Mouse (Mus musculus): ENCODE measurements at regions not wholly inside any gene's neighbourhood (a gene's known extent, or its start where the extent isn't known, plus 50 kb on each side); places are given as distances from the start of the nearest gene placed in this dataset.

GRCm38 (mm10) chr2:114454901-114455300 is 199.9 kb downstream of the Dph6 start:
- no peak overlapping the region for H3K9ac ChIP-seq (ENCODE audit: low read length)
- DNase-seq (ENCODE audit: low spot score), result no peak
- H3K4me3 ChIP-seq (ENCODE audit: low read depth, low read length), result no peak overlapping the region
- WGBS, result 78% methylated on average over 2 of the region's 2 CpGs
- no peaks in the 10 kb centered on the region for H3K36me3 ChIP-seq (ENCODE audit: control insufficient read depth, insufficient read depth, low read length)
- no peak overlapping the region for H3K27ac ChIP-seq (replicated peaks; ENCODE audit: low read depth, low read length)
- H3K9me3 ChIP-seq (ENCODE audit: control insufficient read depth, low read length), result no peaks in the 10 kb centered on the region
- no peak for ATAC-seq (ENCODE audit: insufficient number of reproducible peaks, low FRiP score, low TSS enrichment, low read depth)
- no peak overlapping the region for H3K4me2 ChIP-seq (ENCODE audit: low read depth, severe bottlenecking)
- H3K4me1 ChIP-seq (ENCODE audit: control insufficient read depth, insufficient read depth, low read length), result no peaks in the 10 kb centered on the region
- no peaks in the 10 kb centered on the region for H3K27me3 ChIP-seq (ENCODE audit: control insufficient read depth, insufficient read depth, low read length)

- no peak for DNase-seq (ENCODE audit: low spot score)
- Histone ChIP-seq H3K9ac (ENCODE audit: low read length) (no peak overlapping the region), H3K36me3 (ENCODE audit: control insufficient read depth, insufficient read depth, low read length) (no peaks in the 10 kb centered on the region), H3K27me3 (ENCODE audit: control insufficient read depth, insufficient read depth, low read length) (no peaks in the 10 kb centered on the region), H3K4me3 (ENCODE audit: low read depth, low read length) (no peak overlapping the region), H3K4me2 (ENCODE audit: low read depth, severe bottlenecking) (no peak overlapping the region), H3K4me1 (ENCODE audit: control insufficient read depth, insufficient read depth, low read length) (no peaks in the 10 kb centered on the region), H3K27ac (replicated peaks; ENCODE audit: low read depth, low read length) (no peak overlapping the region), H3K9me3 (ENCODE audit: control insufficient read depth, low read length) (no peaks in the 10 kb centered on the region)
- ATAC-seq (ENCODE audit: insufficient number of reproducible peaks, low FRiP score, low TSS enrichment, low read depth), result no peak
- 84% methylated on average over 1 of the region's 1 CpGs for WGBS
These were observed 204.6 kb downstream of the Dph6 start for GRCm38 (mm10) chr2:114450185-114450584.

- DNase-seq (ENCODE audit: low spot score) (no peak), ATAC-seq (ENCODE audit: insufficient number of reproducible peaks, low FRiP score, low TSS enrichment, low read depth) (no peak)
- Histone ChIP-seq H3K27me3 (ENCODE audit: control insufficient read depth, insufficient read depth, low read length) (no peaks in the 10 kb centered on the region), H3K4me3 (ENCODE audit: low read depth, low read length) (no peak overlapping the region), H3K9me3 (ENCODE audit: control insufficient read depth, low read length) (no peaks in the 10 kb centered on the region), H3K27ac (replicated peaks; ENCODE audit: low read depth, low read length) (no peak overlapping the region), H3K4me1 (ENCODE audit: control insufficient read depth, insufficient read depth, low read length) (no peaks in the 10 kb centered on the region), H3K4me2 (ENCODE audit: low read depth, severe bottlenecking) (no peak overlapping the region), H3K36me3 (ENCODE audit: control insufficient read depth, insufficient read depth, low read length) (no peaks in the 10 kb centered on the region), H3K9ac (ENCODE audit: low read length) (no peak overlapping the region)
- 43% methylated on average over 2 of the region's 2 CpGs for WGBS
These were observed 211.0 kb downstream of the Dph6 start for GRCm38 (mm10) chr2:114443801-114444200.

- Histone ChIP-seq H3K4me3 (ENCODE audit: low read depth, low read length) (no peak overlapping the region), H3K9ac (ENCODE audit: low read length) (no peak overlapping the region), H3K4me2 (ENCODE audit: low read depth, severe bottlenecking) (no peak overlapping the region), H3K36me3 (ENCODE audit: control insufficient read depth, insufficient read depth, low read length) (no peaks in the 10 kb centered on the region), H3K4me1 (ENCODE audit: control insufficient read depth, insufficient read depth, low read length) (no peaks in the 10 kb centered on the region), H3K27me3 (ENCODE audit: control insufficient read depth, insufficient read depth, low read length) (no peaks in the 10 kb centered on the region), H3K9me3 (ENCODE audit: control insufficient read depth, low read length) (no peaks in the 10 kb centered on the region), H3K27ac (replicated peaks; ENCODE audit: low read depth, low read length) (no peak overlapping the region)
- DNase-seq (ENCODE audit: low spot score) (no peak), ATAC-seq (ENCODE audit: insufficient number of reproducible peaks, low FRiP score, low TSS enrichment, low read depth) (no peak)
- WGBS, result 18% methylated on average over 6 of the region's 6 CpGs
These were observed 213.8 kb downstream of the Dph6 start for GRCm38 (mm10) chr2:114440943-114441342.

GRCm38 (mm10) chr2:114439668-114440067 is 215.1 kb downstream of the Dph6 start:
- no peak overlapping the region for H3K4me3 ChIP-seq (ENCODE audit: low read depth, low read length)
- H3K9me3 ChIP-seq (ENCODE audit: control insufficient read depth, low read length), result no peaks in the 10 kb centered on the region
- no peak for ATAC-seq (ENCODE audit: insufficient number of reproducible peaks, low FRiP score, low TSS enrichment, low read depth)
- DNase-seq (ENCODE audit: low spot score), result no peak
- no peaks in the 10 kb centered on the region for H3K36me3 ChIP-seq (ENCODE audit: control insufficient read depth, insufficient read depth, low read length)
- WGBS, result 54% methylated on average over 1 of the region's 1 CpGs
- no peaks in the 10 kb centered on the region for H3K4me1 ChIP-seq (ENCODE audit: control insufficient read depth, insufficient read depth, low read length)
- H3K27me3 ChIP-seq (ENCODE audit: control insufficient read depth, insufficient read depth, low read length), result no peaks in the 10 kb centered on the region
- H3K9ac ChIP-seq (ENCODE audit: low read length), result no peak overlapping the region
- H3K4me2 ChIP-seq (ENCODE audit: low read depth, severe bottlenecking), result no peak overlapping the region
- H3K27ac ChIP-seq (replicated peaks; ENCODE audit: low read depth, low read length), result no peak overlapping the region

GRCm38 (mm10) chr2:114438048-114438447 is 216.7 kb downstream of the Dph6 start:
- no peaks in the 10 kb centered on the region for H3K9me3 ChIP-seq (ENCODE audit: control insufficient read depth, low read length)
- ATAC-seq (ENCODE audit: insufficient number of reproducible peaks, low FRiP score, low TSS enrichment, low read depth) (no peak), DNase-seq (ENCODE audit: low spot score) (no peak)
- 6% methylated on average over 3 of the region's 3 CpGs for WGBS
- H3K9ac ChIP-seq (ENCODE audit: low read length), result no peak overlapping the region
- H3K4me3 ChIP-seq (ENCODE audit: low read depth, low read length), result no peak overlapping the region
- no peak overlapping the region for H3K27ac ChIP-seq (replicated peaks; ENCODE audit: low read depth, low read length)
- no peaks in the 10 kb centered on the region for H3K36me3 ChIP-seq (ENCODE audit: control insufficient read depth, insufficient read depth, low read length)
- H3K4me1 ChIP-seq (ENCODE audit: control insufficient read depth, insufficient read depth, low read length), result no peaks in the 10 kb centered on the region
- no peaks in the 10 kb centered on the region for H3K27me3 ChIP-seq (ENCODE audit: control insufficient read depth, insufficient read depth, low read length)
- no peak overlapping the region for H3K4me2 ChIP-seq (ENCODE audit: low read depth, severe bottlenecking)

- no peak overlapping the region for H3K4me2 ChIP-seq (ENCODE audit: low read depth, severe bottlenecking)
- H3K27me3 ChIP-seq (ENCODE audit: control insufficient read depth, insufficient read depth, low read length), result no peaks in the 10 kb centered on the region
- no peak for ATAC-seq (ENCODE audit: insufficient number of reproducible peaks, low FRiP score, low TSS enrichment, low read depth)
- H3K9me3 ChIP-seq (ENCODE audit: control insufficient read depth, low read length), result no peaks in the 10 kb centered on the region
- no peaks in the 10 kb centered on the region for H3K4me1 ChIP-seq (ENCODE audit: control insufficient read depth, insufficient read depth, low read length)
- no peak overlapping the region for H3K27ac ChIP-seq (replicated peaks; ENCODE audit: low read depth, low read length)
- 89% methylated on average over 10 of the region's 10 CpGs for WGBS
- DNase-seq (ENCODE audit: low spot score), result no peak
- no peaks in the 10 kb centered on the region for H3K36me3 ChIP-seq (ENCODE audit: control insufficient read depth, insufficient read depth, low read length)
- no peak overlapping the region for H3K4me3 ChIP-seq (ENCODE audit: low read depth, low read length)
- H3K9ac ChIP-seq (ENCODE audit: low read length), result no peak overlapping the region
These were observed 226.3 kb upstream of the Zfp770 start for GRCm38 (mm10) chr2:114427426-114428157.

GRCm38 (mm10) chr2:114419346-114419745 is 218.1 kb upstream of the Zfp770 start:
- no peak overlapping the region for H3K27ac ChIP-seq (replicated peaks; ENCODE audit: low read depth, low read length)
- H3K9ac ChIP-seq (ENCODE audit: low read length), result no peak overlapping the region
- no peaks in the 10 kb centered on the region for H3K27me3 ChIP-seq (ENCODE audit: control insufficient read depth, insufficient read depth, low read length)
- no peak for DNase-seq (ENCODE audit: low spot score)
- H3K4me1 ChIP-seq (ENCODE audit: control insufficient read depth, insufficient read depth, low read length), result no peaks in the 10 kb centered on the region
- H3K9me3 ChIP-seq (ENCODE audit: control insufficient read depth, low read length), result no peaks in the 10 kb centered on the region
- H3K4me2 ChIP-seq (ENCODE audit: low read depth, severe bottlenecking), result no peak overlapping the region
- H3K36me3 ChIP-seq (ENCODE audit: control insufficient read depth, insufficient read depth, low read length), result no peaks in the 10 kb centered on the region
- no peak overlapping the region for H3K4me3 ChIP-seq (ENCODE audit: low read depth, low read length)
- 70% methylated on average over 3 of the region's 3 CpGs for WGBS
- no peak for ATAC-seq (ENCODE audit: insufficient number of reproducible peaks, low FRiP score, low TSS enrichment, low read depth)

GRCm38 (mm10) chr2:114413013-114413412 is 211.7 kb upstream of the Zfp770 start:
- H3K36me3 ChIP-seq (ENCODE audit: control insufficient read depth, insufficient read depth, low read length), result no peaks in the 10 kb centered on the region
- no peak overlapping the region for H3K4me2 ChIP-seq (ENCODE audit: low read depth, severe bottlenecking)
- H3K27me3 ChIP-seq (ENCODE audit: control insufficient read depth, insufficient read depth, low read length), result 0 out of 2 replicates have a peak, but pooled peaks cover 3% of the 10 kb centered on the region
- no peak overlapping the region for H3K4me3 ChIP-seq (ENCODE audit: low read depth, low read length)
- no peaks in the 10 kb centered on the region for H3K9me3 ChIP-seq (ENCODE audit: control insufficient read depth, low read length)
- H3K9ac ChIP-seq (ENCODE audit: low read length), result no peak overlapping the region
- no peaks in the 10 kb centered on the region for H3K4me1 ChIP-seq (ENCODE audit: control insufficient read depth, insufficient read depth, low read length)
- no peak overlapping the region for H3K27ac ChIP-seq (replicated peaks; ENCODE audit: low read depth, low read length)
- DNase-seq (ENCODE audit: low spot score) (no peak), ATAC-seq (ENCODE audit: insufficient number of reproducible peaks, low FRiP score, low TSS enrichment, low read depth) (no peak)
- 90% methylated on average over 3 of the region's 3 CpGs for WGBS
